Mouse (Mus musculus) layer of hippocampus, adult 11-12 months (tissue): Measurements from ENCODE around the gene Irak4.

Source experiments
- DNase-seq: peaks from one replicate; pipeline ENCODE4 v3.0.0; 2022; ENCODE audit warnings: low spot score

Gene Irak4

DNA sequence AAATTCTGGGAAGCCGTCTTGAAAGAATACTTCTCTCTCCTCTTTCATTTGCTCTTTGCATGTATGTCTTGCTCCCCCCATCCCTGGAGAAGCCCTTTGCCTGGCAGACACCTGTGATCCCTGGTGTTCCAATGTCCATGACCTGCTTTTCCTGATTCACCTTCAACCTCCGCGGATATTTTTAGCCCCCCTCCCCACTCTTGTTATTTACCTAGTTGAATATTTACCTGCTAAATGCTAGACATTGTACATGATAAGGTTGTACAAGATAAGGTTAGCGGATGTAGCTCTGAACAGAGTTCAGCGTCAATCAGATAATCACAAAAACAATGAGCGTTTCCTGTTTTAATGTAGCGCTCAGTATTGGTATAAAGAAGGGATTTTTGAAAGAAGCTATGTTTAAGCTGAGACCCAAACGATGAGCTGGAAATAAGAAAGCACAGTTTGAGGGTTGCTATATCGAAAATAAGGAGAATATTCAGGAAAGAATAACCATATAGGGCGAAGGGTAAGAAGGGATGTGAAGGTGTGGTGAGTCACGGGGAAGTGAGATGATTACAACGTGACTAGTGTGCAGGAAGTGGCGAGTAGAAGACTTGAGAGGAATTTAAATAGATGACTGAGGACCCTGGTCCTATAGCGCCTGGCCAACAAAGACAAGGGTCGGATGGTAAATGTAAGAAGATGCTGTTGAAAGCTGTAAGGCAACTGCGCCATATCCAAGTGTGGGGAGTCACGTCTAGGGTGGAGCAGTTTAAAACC lies 15.6 kb downstream of the Irak4 start:
- no peak for DNase-seq

- no peak for DNase-seq
These were observed 21.5 kb downstream of the Irak4 start for GRCm38 (mm10) chr15:94564909-94565308.

- DNase-seq: no peak
These were observed 22.4 kb downstream of the Irak4 start for GRCm38 (mm10) chr15:94565854-94566253.

DNA sequence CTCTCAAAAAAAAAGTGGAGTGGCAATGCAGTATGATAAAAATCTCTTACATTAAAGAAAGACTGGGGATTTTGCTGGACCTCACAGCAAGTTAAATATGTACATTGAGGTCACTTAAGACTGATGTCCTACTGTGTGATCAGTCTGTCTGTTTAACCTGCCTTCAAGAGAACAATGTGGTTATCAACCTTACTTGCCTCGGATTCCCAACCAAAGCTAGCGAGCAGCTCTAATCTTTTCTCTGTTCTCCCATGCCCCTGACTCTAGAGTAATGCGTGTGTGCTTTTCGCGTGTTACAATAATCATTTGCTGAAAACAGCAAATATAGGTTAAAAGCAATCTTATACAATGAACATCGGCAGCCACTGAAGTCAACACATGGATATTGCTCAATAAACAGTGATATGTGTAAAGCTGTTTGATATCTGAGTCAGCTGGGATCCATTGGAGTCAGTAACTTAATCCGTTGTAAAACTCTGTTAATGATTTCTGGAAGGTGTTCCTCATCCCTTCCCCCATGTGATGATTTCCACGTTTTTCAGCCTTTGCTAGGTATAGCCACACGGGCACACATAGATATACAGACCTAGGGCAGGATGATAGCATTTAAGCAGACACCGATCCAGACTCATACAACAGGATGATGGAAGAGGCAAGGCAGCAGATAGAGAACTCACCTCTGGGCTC lies 25.2 kb downstream of the Irak4 start:
- DNase-seq: no peak

DNA sequence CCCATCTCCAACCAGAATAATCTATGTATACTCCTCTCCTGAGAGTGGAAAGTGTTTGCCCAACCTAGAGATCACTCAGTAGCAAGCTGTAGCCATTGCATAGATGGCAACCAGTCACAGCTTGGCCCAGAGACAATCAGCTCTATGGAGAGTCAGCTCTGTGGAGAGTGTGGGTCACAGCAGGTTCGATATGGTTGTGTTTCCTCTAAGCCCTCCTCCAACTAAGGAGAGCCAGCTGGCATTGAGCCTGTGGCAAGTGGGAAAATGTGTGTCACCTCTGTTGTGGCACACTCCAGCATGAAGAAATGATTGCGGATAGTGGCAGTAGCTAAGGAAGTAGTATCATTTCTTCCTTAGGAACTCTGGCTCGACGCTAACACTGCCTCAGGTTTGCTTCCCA lies 28.1 kb downstream of the Irak4 start:
- no peak for DNase-seq

DNA sequence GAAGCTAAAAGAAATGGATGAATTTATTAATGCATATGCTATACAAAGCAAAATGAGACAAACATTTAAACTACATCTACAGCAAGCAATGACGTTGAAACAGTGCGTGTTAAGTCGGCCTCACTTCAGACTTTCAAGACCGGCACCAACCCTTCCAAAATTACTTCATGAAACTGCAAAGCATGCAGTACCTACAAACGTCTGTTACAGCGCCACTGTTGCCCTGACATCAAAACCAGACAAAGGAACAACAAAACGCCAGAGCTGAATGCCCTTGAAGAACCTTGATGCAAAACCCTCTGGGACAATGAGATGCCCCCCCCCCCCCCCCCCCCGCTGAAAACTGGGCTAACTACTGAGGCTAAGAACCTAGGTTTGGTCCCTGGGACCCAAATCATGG lies 29.3 kb downstream of the Irak4 start:
- no peak for DNase-seq

DNA sequence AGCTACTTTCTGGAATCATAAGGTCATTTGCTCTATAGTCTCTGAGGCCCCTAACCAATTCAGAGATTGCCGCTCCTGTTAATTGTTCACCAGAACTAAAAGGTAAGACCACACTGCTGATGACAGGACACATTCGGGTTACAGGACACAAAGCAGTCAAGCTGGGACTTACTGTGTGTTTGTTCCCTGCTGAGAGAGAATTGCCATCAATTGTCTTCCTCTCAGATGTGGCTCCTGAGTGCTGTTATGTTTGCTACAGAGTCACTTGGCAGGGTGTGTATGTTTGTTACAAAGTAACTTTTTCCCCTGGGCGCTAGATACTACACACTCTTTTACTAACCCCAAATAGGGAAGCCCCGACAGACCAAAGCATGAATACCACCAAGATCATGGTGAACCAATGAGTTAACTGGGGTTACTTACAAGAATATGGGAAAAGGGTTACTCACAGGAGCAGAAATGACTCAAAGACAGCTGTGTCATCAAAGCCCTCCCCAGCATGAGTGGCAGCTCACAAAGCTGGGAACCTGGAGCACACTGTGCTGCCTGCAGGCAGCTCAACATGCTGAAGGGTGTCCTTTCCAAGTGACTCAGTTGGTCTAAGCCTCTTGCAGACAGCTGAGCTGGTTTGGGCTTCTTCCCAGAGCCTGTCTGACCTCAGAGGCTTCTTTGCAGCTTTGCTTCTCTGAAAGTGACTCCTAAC lies 31.3 kb downstream of the Irak4 start:
- DNase-seq: no peak

DNA sequence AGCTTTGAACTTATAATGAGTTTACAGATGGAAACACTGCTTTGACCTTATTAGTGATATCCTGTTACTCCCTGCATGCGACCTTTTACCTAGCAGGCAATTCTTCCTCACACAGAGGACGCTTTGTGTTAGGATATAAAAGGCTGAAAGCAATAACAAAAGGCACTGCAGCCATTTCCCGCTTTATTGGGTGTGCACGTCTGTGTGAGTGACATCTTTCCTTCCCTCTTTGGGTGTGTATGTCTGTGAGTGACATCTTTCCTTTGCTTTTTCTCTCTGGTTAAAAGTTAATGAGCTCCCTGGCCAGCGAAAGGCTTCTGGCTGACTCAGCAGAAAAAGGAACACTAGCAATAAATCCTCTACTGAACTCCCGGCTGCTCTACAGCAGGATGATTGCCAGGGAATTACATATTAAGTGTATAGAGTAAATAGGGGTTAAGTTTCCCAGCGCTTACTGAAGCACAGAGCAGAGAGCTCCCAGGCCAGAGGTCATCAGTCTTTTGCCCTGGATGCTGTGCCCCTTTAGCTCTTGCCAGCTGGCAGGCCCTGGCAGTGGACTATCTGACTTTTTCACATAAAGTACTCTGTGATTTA lies 38.7 kb downstream of the Irak4 start:
- DNase-seq: no peak

- DNase-seq: no peak
These were observed 39.7 kb downstream of the Irak4 start for GRCm38 (mm10) chr15:94583153-94583552.

- DNase-seq: no peak
These were observed 41.3 kb downstream of the Irak4 start for GRCm38 (mm10) chr15:94584738-94585137.

- no peak for DNase-seq
These were observed 44.6 kb downstream of the Irak4 start for GRCm38 (mm10) chr15:94587826-94588715.

DNA sequence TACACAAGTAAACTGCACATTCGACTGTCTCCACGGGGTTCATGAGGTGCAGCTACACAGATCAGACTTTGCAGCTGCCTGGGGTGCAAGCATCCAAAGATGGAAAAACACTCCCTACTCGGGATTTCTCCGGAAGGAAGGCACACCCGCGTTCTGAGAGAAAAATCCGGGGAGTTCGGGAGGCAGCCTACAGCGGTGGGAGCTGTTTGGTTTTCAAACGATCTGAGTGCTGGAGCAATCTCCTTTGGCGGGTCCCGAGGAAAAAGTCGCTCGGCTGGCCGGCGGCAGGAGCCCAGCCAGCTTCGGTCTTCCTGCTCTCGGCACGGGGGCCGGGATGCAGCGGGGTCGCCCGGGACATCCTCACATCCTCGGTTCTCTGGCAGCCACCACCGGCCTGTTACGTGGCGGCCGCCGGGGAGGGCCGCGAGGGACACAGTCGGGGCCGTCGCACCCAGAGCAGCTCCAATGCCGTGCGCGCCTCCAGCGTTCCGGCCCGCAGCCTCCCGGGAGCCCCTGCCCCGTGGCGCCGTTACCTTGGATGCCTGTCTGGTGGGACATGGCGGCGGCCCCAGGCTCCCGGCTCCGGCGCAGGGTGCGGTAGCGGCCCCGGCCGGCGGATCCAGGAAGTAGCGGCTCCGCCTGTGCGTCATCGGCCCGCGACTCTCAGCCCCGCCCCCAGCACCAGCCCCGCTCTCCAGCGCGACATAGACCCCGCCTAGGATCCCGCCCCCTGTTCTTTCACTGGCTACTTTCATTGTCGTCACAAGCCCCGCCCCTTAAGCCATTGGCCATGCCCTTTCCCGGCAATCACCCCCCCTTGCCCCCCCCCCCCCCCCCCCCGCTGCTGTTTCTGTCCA lies 46.0 kb downstream of the Irak4 start, which contains the start of gene Twf1:
TSS of gene Twf1 (minus strand) at position 671 of the 857 bp plus-strand sequence.
- peak; percentile 98 for DNase-seq

DNA sequence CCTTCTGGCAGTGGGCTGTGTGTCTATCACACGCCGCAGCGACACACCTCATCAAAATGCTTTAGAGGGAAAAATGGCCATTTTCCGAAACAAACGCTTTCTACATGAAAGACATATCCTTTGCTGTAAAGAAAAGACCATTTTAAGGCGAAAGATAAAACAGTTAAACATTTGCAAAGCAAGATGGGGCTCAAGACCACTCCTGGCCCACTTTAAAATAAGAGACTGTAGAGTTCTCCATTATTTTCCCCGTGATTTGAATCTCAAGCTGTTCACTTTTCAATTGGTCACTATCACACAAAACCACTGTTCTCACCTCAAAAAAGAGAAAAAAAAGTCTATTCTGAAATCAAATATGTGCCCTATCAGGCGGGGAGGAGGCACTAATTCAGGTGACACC lies 46.6 kb downstream of the Irak4 start:
- no peak for DNase-seq

- DNase-seq: no peak
These were observed 47.9 kb downstream of the Irak4 start for GRCm38 (mm10) chr15:94591356-94591755.

DNA sequence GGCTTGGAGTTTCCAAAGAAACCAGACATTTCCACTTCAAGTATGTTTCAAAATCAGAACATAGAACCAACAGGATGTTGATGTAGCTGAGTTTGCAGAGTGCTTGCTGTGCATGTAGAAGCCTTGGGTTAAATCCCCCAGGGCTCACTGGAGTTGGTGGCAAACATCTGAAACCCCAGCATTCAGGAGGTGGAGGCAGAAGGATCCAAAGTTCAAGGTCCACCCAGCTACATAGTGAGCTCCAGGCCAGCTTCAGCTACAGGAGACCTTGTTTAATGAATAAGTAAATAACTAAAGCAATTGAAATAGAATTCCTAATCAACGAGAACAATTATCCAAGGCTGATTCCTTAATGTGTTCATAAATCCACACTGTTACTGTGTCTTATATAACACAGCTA lies 50.1 kb downstream of the Irak4 start:
- no peak for DNase-seq

GRCm38 (mm10) chr15:94600145-94600707 lies 56.8 kb downstream of the Irak4 start:
- no peak for DNase-seq

- DNase-seq: peak; percentile 33
These were observed 57.9 kb downstream of the Irak4 start for GRCm38 (mm10) chr15:94601339-94601738.

DNA sequence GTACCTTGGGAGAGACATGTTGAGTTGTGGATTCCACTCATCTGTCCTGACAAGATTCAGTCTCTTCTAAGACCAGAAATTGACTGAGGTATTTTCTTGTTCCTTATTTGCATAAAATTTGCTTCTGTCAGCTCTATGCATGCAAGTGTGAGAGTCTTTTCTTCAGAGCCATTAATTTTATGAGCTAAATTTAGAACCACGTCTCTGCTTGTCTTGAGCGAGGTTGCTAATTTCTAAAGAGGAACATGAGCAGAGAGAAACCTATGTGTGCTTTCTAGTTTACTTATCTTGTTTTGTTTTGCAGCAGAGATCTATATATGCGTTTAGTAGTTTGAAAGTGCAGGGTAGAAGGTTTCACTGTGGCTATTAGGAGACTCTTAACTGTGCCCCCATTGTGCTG lies 59.0 kb downstream of the Irak4 start:
- no peak for DNase-seq

- DNase-seq: no peak
These were observed 64.3 kb downstream of the Irak4 start for GRCm38 (mm10) chr15:94607768-94608167.

GRCm38 (mm10) chr15:94616036-94616435 lies 72.6 kb downstream of the Irak4 start:
- no peak for DNase-seq
